Mouse (Mus musculus) layer of hippocampus, postnatal 10 days (tissue): ENCODE measurements at regions not wholly inside any gene's neighbourhood (a gene's known extent, or its start where the extent isn't known, plus 50 kb on each side); places are given as distances from the start of the nearest gene placed in this dataset.

ENCODE experiments used
- DNase-seq, 2 experiments: peaks; one replicate each; pipeline ENCODE4 v3.0.0; 2021; ENCODE audit warnings: low spot score in 2 of 2
- microRNA-seq, 2 experiments: library from miRNA; unstranded; fragments of <30 nt; microRNA quantifications; one replicate each; pipeline ENCODE4 v1.2.0; 2021

GRCm38 (mm10) chr5:7779827-7780226 lies 180.4 kb upstream of the Steap4 start:
- no peak for DNase-seq

- DNase-seq: no peak
Observed at GRCm38 (mm10) chr5:7782235-7782634, 178.0 kb upstream of the Steap4 start.

GRCm38 (mm10) chr5:7788406-7788805 lies 171.9 kb upstream of the Steap4 start:
- DNase-seq: no peak

GRCm38 (mm10) chr5:7789126-7789525 lies 171.1 kb upstream of the Steap4 start:
- DNase-seq: no peak

- DNase-seq: peak; percentile 9 to 31
Observed at GRCm38 (mm10) chr5:7820592-7820991, 139.7 kb upstream of the Steap4 start.

GRCm38 (mm10) chr5:7821700-7822099 lies 138.6 kb upstream of the Steap4 start:
- no peak for DNase-seq

GRCm38 (mm10) chr5:7829618-7830017 lies 130.6 kb upstream of the Steap4 start:
- DNase-seq: no peak

- DNase-seq: no peak
Observed at GRCm38 (mm10) chr5:7833812-7834211, 126.4 kb upstream of the Steap4 start.

- DNase-seq: no peak
Observed at GRCm38 (mm10) chr5:7863047-7863446, 97.2 kb upstream of the Steap4 start.

- no peak for DNase-seq
Observed at GRCm38 (mm10) chr5:7866041-7866641, 94.1 kb upstream of the Steap4 start.

- peak; percentile 57 to 65 for DNase-seq
Observed at GRCm38 (mm10) chr5:7899537-7899936, 60.7 kb upstream of the Steap4 start.

Small RNA genes in the stretch of these regions (microRNA-seq; reads per million reads assigned to microRNA genes)
- gene Gm22196: 0 reads per million in 2 experiments
